Mouse (Mus musculus) liver, postnatal 0 days (tissue): ENCODE results near the gene Tank.

Experiments
- CTCF ChIP-seq: sonication (generic); IDR thresholded peaks from 2 replicates; pipeline ENCODE4 v1.5.1; 2016; ENCODE audit warnings: antibody characterized with exemption, low read depth
- EP300 ChIP-seq: IDR thresholded peaks from 2 replicates; pipeline ENCODE4 v1.6.1; 2016; ENCODE audit warnings: antibody characterized with exemption, low read depth, mild to moderate bottlenecking

GRCm38 (mm10) chr2:61651206-61651605 is 72.8 kb downstream of the Tank start:
- TF ChIP-seq CTCF (no peak), EP300 (no peak)
